Mouse (Mus musculus) hindbrain, embryonic 14.5 days (tissue): ENCODE data around the gene Rpusd3. TPM values are rescaled to one million over a fixed set of nuclear protein-coding genes. Genes with fewer than 3 reads are reported as not detected.

Source experiments
- ATAC-seq: fragments of 200-750 bp; cut with Nextera tagmentation; 2 replicates; pipeline ENCODE4 v1.8.0; 2017; ENCODE audit warnings: moderate number of reproducible peaks, mild to moderate bottlenecking, moderate TSS enrichment, moderate library complexity; ENCODE audit not compliant: low FRiP score
- DNase-seq: peaks from one replicate; pipeline ENCODE4 v3.0.0-alpha.2; 2015; ENCODE audit warnings: low spot score
- H3K27ac ChIP-seq: fragments of 300-500 bp; sonication (generic); 2 replicates; pipeline ENCODE4 v1.5.1; 2014; ENCODE audit warnings: mild to moderate bottlenecking, moderate library complexity
- H3K27me3 ChIP-seq: fragments of 300-500 bp; sonication (generic); 2 replicates; pipeline ENCODE4 v1.6.1; 2014; ENCODE audit warnings: mild to moderate bottlenecking, low read length, mixed read lengths; ENCODE audit not compliant: control insufficient read depth, insufficient read depth
- H3K36me3 ChIP-seq: fragments of 300-500 bp; sonication (generic); replicated peaks from 2 replicates; pipeline ENCODE4 v1.6.1; 2014; ENCODE audit not compliant: control insufficient read depth, insufficient read depth
- H3K4me1 ChIP-seq: fragments of 300-500 bp; sonication (generic); replicated peaks from 2 replicates; pipeline ENCODE4 v1.6.1; 2014; ENCODE audit warnings: antibody characterized with exemption, low read length, mixed read lengths; ENCODE audit not compliant: control insufficient read depth, insufficient read depth
- H3K4me2 ChIP-seq: fragments of 300-500 bp; sonication (generic); replicated peaks from 2 replicates; pipeline ENCODE4 v1.6.1; 2014; ENCODE audit warnings: mild to moderate bottlenecking, moderate library complexity
- H3K4me3 ChIP-seq: fragments of 300-500 bp; sonication (generic); replicated peaks from 2 replicates; pipeline ENCODE4 v1.5.1; 2014; ENCODE audit warnings: mild to moderate bottlenecking, low read length
- H3K9ac ChIP-seq: fragments of 300-500 bp; sonication (generic); 2 replicates; pipeline ENCODE4 v1.6.1; 2014
- H3K9me3 ChIP-seq: fragments of 300-500 bp; sonication (generic); 2 replicates; pipeline ENCODE4 v1.6.1; 2016; ENCODE audit warnings: low read length; ENCODE audit not compliant: control insufficient read depth
- WGBS: fragments of 180-500 bp; shearing (Covaris S2); extraction: QIAGEN DNeasy Blood & Tissue Kit; methylation state at CpG from one replicate; pipeline ENCODE4 v1.1.7; 2014; 5-methylcytosine and 5-hydroxymethylcytosine counted together
- polyA plus RNA-seq: library from polyadenylated mRNA; unstranded; fragments of >200 nt; fragmentation: Nextera tagmentation; extraction: Ambion mirVana; gene quantifications from 2 replicates; pipeline ENCODE4 v1.2.1, GENCODE M21; 2014

Gene Rpusd3
- 15.0 and 19.0 TPM in 2 replicates for polyA plus RNA-seq

DNA sequence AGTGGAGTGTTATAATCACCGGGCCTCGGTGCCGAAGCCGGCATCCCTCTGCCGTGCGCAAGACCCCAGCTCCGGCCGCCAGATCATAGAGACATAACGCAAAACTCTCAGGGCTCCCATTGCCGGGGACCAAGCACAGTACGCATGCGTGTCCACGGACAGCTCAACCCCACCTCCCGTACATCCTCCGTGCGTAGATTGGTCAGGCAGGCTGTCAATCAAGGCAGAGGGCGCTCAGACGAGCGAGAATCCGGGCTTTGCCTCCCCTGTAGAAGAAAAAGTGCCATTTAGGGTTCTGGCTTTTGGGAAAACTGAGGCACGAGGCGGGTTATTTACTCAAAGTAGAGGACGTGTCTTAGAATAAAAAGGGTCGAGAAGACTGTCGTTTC is at the start of gene Rpusd3:
TSS of gene Rpusd3 (minus strand) at position 142 of the 389 bp plus-strand sequence.
- Histone ChIP-seq H3K4me3 (peak within 1 kb of the TSS; percentile 51), H3K9ac (peak within 1 kb of the TSS; percentile 65), H3K4me1 (peaks cover 17% of the 10 kb centered on the region), H3K9me3 (no peaks in the 10 kb centered on the region), H3K27ac (peak within 1 kb of the TSS; percentile 58; the same call in 1 of the 2 replicates), H3K4me2 (peak within 1 kb of the TSS; percentile 78), H3K36me3 (peaks cover 10% of the 10 kb centered on the region), H3K27me3 (no peaks in the 10 kb centered on the region)
- WGBS, result under 1% methylated on average over 25 of the region's 25 CpGs
- ATAC-seq (peak; percentile 97), DNase-seq (peak; percentile 99)

DNA sequence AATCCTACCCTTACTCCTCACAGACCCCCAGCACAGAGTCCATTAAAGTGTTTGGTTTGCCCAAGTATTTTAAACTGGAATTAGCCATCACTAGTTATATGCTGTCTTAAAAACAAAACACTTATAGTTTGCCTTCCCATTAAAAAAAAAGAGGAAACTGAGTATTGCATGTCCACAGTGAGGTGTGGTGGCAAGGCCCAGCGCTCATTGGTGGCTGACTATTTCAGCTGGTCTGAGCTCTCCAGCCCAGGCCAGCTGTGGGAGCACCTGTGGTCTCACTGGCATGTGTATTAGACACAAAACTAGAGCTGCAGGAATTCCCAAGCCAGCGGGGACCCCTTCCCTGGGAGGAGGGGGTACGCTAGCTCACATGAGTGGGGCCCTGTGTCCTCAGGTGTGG is 49.4 kb upstream of the Rpusd3 start:
- WGBS, result 71% methylated on average over 3 of the region's 3 CpGs
- Histone ChIP-seq H3K4me1 (peaks cover 7% of the 10 kb centered on the region; the same call in 1 of the 2 replicates), H3K27ac (no peak overlapping the region), H3K27me3 (peaks cover 23% of the 10 kb centered on the region; the same call in 1 of the 2 replicates), H3K36me3 (no peaks in the 10 kb centered on the region), H3K4me3 (no peak overlapping the region), H3K4me2 (no peak overlapping the region), H3K9me3 (no peaks in the 10 kb centered on the region), H3K9ac (no peak overlapping the region; the same call in 1 of the 2 replicates)
- 0 out of 2 replicates have a peak, but pooled peaks have one; percentile 7 for ATAC-seq
- no peak for DNase-seq

DNA sequence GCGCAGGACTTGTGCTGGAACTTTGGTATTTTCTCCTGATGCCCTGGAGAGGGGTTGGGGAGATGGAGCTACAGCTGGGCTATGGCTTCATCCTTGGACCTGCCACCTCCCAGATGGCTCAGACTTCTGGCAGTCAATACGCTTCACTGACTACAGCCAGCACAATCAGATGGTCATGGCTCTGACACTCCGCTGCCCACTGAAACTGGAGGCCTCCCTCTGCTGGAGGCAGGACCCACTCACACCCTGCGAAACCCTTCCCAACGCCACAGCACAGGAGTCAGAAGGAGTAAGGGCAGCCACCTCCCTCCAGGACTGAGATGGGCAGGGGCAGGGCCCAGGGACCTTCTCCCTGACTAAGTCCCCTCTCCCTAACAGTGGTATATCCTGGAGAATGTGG is 46.5 kb upstream of the Rpusd3 start:
- Histone ChIP-seq H3K9ac (no peak overlapping the region), H3K9me3 (no peaks in the 10 kb centered on the region), H3K27me3 (peaks cover 17% of the 10 kb centered on the region; the same call in 1 of the 2 replicates), H3K4me1 (peaks cover 7% of the 10 kb centered on the region; the same call in 1 of the 2 replicates), H3K4me3 (no peak overlapping the region), H3K4me2 (no peak overlapping the region), H3K36me3 (no peaks in the 10 kb centered on the region), H3K27ac (no peak overlapping the region)
- 56% methylated on average over 5 of the region's 5 CpGs for WGBS
- DNase-seq (no peak), ATAC-seq (no peak)

DNA sequence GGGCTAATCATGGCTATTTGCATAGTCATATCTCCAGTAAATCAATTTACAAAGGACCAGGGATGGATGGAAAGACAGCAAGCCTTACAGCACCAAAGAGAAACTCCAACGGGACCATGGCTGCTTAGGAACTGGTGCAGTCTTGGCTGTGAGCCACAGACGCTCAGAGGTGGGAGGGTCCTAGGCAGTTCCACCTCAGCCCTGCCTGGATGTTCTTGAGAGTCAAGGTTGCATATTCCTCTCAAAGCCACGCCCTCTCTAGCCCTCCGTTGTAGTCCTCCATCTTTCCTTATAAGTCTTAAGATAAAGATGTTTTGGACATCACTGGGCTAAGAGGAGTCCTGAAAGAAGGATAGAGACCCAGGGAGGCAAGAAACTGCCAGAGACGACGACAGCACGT is 44.9 kb upstream of the Rpusd3 start:
- Histone ChIP-seq H3K27ac (no peak overlapping the region), H3K9me3 (no peaks in the 10 kb centered on the region), H3K36me3 (no peaks in the 10 kb centered on the region), H3K9ac (no peak overlapping the region), H3K4me2 (no peak overlapping the region), H3K4me3 (no peak overlapping the region), H3K27me3 (peaks cover 3% of the 10 kb centered on the region; the same call in 1 of the 2 replicates), H3K4me1 (no peaks in the 10 kb centered on the region)
- no peak for DNase-seq
- no peak for ATAC-seq
- WGBS, result 68% methylated on average over 7 of the region's 7 CpGs

DNA sequence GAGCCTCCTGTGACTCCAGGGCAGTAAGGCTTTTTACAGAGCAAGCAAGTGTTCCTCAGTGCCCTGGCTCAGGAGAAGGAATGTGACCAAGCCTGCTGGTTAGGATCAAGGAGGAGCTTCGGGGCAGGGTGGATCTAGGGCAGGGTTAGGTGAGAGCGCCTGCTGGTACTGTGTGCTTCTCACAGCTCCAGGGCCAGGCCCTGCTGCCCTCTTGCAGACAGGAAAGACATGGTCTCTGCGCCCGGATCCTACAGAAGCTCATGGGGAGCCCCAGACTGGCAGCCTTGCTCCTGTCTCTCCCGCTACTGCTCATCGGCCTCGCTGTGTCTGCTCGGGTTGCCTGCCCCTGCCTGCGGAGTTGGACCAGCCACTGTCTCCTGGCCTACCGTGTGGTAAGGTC is 39.5 kb upstream of the Rpusd3 start:
- WGBS, result 81% methylated on average over 10 of the region's 10 CpGs
- no peak overlapping the region for H3K9ac ChIP-seq

DNA sequence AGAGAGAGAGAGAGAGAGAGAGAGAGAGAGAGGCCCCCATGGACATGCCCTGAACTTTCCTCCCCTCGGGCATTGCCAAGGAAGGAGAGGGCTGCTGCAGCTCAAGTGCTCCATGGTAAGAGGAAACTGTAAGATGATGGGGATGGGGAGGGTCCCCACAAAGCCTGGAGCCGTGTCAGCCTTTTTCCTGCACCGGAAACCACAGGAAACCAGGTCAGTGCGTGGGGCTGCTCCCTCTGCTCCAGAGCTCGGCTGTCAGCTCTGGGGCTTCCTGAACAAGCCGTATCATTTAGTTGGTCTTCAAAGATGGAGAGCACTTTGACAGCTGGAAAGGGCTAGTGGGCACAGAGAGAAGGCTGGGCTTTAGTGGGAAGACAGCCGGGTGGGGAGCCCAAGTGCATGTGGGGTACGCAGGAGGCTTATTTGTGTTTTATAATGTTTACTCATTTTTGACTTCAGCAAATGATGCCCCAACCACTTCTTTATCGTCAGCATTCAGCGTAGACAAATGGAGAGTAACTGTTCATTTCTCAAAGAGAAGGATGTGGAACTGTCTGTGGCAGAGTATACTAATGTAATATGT is 38.9 kb upstream of the Rpusd3 start, which contains the start of gene Il17re:
TSS of gene Il17re (plus strand) at position 533 of the 583 bp plus-strand sequence.
- Histone ChIP-seq H3K9me3 (no peaks in the 10 kb centered on the region), H3K27me3 (no peaks in the 10 kb centered on the region)
- WGBS, result 82% methylated on average over 10 of the region's 10 CpGs

More for the DNA sequence above, 39.5 kb upstream of the Rpusd3 start:
- Histone ChIP-seq H3K36me3 (no peaks in the 10 kb centered on the region), H3K4me1 (no peaks in the 10 kb centered on the region), H3K4me3 (no peak overlapping the region), H3K4me2 (no peak overlapping the region), H3K27me3 (no peaks in the 10 kb centered on the region), H3K9me3 (no peaks in the 10 kb centered on the region), H3K27ac (no peak overlapping the region)
- no peak for ATAC-seq
- DNase-seq, result no peak

DNA sequence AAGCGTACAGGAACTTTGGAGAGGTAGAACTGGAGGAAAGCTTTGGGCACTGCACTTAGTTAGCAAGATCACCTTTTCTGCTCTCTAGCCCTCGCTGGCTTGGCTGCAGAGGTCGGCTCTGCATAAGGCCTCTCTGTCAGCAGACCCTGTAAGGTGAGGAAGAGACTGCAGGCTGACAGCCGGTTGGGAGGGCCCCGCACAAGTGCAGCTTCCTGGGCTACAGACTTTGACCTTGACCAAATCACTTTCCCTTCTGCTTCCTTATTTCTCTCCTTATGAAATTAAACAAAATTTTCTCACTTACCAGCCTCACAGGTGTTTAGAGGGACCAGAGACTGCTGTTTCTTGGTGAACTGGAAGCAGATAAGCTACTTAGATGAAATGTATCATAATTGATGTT is 35.9 kb upstream of the Rpusd3 start:
- WGBS, result 73% methylated on average over 5 of the region's 5 CpGs
- DNase-seq (no peak), ATAC-seq (no peak)
- H3K9ac ChIP-seq, result no peak overlapping the region
- no peak overlapping the region for H3K27ac ChIP-seq
- no peaks in the 10 kb centered on the region for H3K27me3 ChIP-seq
- H3K4me2 ChIP-seq, result no peak overlapping the region
- H3K4me1 ChIP-seq, result no peaks in the 10 kb centered on the region
- H3K36me3 ChIP-seq, result no peaks in the 10 kb centered on the region
- no peaks in the 10 kb centered on the region for H3K9me3 ChIP-seq
- no peak overlapping the region for H3K4me3 ChIP-seq

More for the DNA sequence above, 38.9 kb upstream of the Rpusd3 start, which contains the start of gene Il17re:
- Histone ChIP-seq H3K4me3 (no peak within 1 kb of the TSS), H3K4me2 (no peak within 1 kb of the TSS), H3K4me1 (no peaks in the 10 kb centered on the region), H3K27ac (no peak within 1 kb of the TSS), H3K9ac (no peak within 1 kb of the TSS), H3K36me3 (no peaks in the 10 kb centered on the region)
- ATAC-seq, result no peak
- DNase-seq, result no peak

DNA sequence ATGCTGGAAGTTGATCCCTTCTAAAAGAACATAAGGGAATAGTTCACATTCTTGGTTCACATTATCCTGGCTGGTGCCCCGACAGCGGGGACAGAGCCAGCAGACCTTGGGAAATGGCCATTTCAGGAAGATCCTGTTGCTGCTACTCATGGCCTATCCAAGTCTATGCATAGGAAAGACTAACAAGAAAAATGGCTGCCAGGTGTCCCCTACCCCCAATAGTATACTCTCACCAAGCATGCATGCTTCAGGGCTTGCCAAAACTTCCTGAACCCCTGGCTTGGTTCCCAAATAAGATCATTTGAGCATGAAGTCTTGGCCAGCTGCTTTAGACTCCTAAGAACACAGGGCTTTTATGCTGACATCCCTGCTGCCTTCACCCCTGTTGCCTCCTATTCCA is 32.7 kb upstream of the Rpusd3 start:
- ATAC-seq (no peak), DNase-seq (no peak)
- 84% methylated on average over 2 of the region's 2 CpGs for whole genome bisulfite sequencing
- no peak overlapping the region for H3K9ac ChIP-seq
- no peak overlapping the region for H3K4me3 ChIP-seq
- H3K4me1 ChIP-seq, result no peaks in the 10 kb centered on the region
- no peaks in the 10 kb centered on the region for H3K27me3 ChIP-seq
- H3K27ac ChIP-seq, result no peak overlapping the region
- H3K4me2 ChIP-seq, result no peak overlapping the region
- H3K36me3 ChIP-seq, result peaks cover 24% of the 10 kb centered on the region
- H3K9me3 ChIP-seq, result no peaks in the 10 kb centered on the region

DNA sequence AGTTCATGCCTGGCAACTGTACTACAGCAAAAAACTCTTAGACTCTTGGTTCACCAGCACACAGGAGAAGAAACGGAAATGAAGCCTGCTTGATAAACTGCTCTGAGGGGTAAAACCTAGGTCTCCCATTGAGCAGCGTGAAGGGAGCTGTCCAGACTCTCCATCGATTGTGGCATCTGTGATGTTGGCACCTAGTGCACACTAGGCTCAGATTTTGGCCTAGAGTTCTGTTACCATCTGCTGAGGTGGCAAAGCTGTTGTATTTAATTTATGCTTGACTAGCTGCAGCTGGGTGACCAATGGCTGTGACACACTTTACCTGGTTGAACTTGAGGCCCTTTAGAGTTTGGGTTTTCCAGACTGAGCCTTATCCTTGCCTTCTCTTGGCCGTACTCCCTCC is 28.5 kb upstream of the Rpusd3 start:
- DNase-seq (no peak), ATAC-seq (no peak)
- 96% methylated on average over 4 of the region's 4 CpGs for WGBS
- no peak overlapping the region for H3K4me3 ChIP-seq
- no peaks in the 10 kb centered on the region for H3K9me3 ChIP-seq
- peaks cover 31% of the 10 kb centered on the region for H3K36me3 ChIP-seq
- no peak overlapping the region for H3K9ac ChIP-seq
- no peaks in the 10 kb centered on the region for H3K27me3 ChIP-seq
- H3K27ac ChIP-seq, result no peak overlapping the region
- no peak overlapping the region for H3K4me2 ChIP-seq
- peaks cover 9% of the 10 kb centered on the region for H3K4me1 ChIP-seq
